Mouse (Mus musculus): ENCODE measurements around the gene Ifitm10.

- TF ChIP-seq CTCF (IDR thresholded peaks at IDR 0.05) = no peak
- no peak for TF ChIP-seq EP300 (IDR thresholded peaks at IDR 0.05)
Measured at GRCm38 (mm10) chr7:142381175-142381574, 7.6 kb upstream of the Ifitm10 start.

Data from lung, postnatal 0 days (tissue).